Mouse (Mus musculus): ENCODE results near the gene Chst12.
"Not testable (repeated sequence)": the region's sequence is repeated elsewhere in the genome, so short reads cannot be mapped to it uniquely, and the experiment has no call there.

Chst12 gene

DNA sequence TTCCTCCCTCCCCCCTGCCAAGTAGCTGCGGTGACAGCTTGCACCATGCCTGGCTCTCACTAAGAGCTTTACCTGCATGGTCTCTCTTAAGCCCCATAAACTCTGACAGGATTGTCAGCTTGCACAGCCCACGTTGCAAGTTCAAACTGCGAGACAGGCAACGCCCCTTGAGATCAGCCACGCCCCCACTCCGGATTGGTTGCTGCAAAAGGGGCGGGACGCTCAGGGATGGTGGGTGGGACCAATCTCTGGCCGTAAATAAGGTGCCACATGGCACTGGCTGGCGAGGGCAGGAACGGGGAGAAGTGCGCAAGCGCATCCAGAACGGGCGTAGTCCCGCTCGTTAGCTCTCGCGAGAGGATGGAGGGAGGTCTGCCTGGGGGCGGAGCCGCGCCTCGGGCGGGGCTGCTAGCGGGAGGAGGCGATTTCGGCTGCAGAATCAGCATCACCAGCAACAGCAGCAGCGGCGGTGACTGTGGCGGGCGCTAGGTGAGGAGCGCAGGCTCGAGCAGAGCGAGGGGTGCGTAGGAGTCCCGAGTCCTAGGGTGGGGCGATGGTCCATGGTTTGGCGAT is at the start of gene Chst12:
Gene Chst12 (plus strand): TSS at position 343 of the 573 bp plus-strand sequence.
- in situ Hi-C loops (cut with MboI, MseI), result no loop called here

GRCm38 (mm10) chr5:140461476-140461875 is 43.9 kb upstream of the Chst12 start:
- in situ Hi-C loops (cut with MboI, MseI), result no loop called here

- in situ Hi-C loops (cut with MboI, MseI), result not testable (repeated sequence)
Observed at GRCm38 (mm10) chr5:140463151-140463550, 42.2 kb upstream of the Chst12 start.

DNA sequence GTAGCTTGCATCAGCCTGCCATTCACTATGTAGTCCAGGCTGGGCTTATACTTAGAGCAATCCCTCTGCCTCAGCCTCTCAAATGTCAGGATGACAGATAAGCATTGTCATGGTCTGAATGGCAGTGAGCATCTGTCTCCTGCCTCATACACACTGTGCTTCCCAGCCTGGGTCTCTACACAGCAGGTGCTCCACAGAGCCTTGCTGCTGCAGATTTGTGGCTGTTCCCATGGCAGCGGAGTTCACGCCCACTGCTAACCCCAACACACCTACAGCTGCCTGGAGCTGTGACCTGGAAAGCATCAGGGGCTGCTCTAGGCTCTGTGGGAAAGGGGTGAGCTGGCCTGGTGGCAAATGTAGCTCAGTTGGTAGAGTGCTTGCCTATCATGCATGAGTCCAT is 40.4 kb upstream of the Chst12 start:
- in situ Hi-C loops (cut with MboI, MseI), result loop anchor here (5.0 kb wide), 1 partner anchor 77 kb away; no protein-coding TSS in a partner anchor

GRCm38 (mm10) chr5:140472336-140472735 is 33.0 kb upstream of the Chst12 start:
- in situ Hi-C loops (cut with MboI, MseI), result no loop called here

- in situ Hi-C loops (cut with MboI, MseI), result no loop called here
Observed at GRCm38 (mm10) chr5:140481458-140481857, 23.9 kb upstream of the Chst12 start.

DNA sequence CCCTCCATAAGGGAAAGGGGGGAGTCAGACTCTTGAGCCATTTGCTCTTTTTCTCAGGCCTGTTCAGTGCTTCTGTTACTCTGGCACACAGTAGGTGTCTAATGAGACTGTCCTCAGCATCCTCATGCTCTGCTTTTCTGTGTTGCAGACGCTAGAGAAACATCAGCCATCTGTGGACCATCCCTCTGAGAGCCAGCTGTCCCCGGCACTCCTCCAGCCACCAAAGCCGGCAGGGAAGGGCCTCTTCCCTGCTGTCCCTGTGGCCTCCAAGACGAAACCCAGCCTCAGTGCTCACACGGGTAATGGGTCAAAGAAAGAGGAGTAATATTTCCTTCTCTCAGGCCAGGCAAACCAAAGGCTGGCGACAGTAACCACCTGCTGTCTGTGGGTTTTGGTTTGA is 14.2 kb upstream of the Chst12 start:
- in situ Hi-C loops (cut with MboI, MseI), result no loop called here

DNA sequence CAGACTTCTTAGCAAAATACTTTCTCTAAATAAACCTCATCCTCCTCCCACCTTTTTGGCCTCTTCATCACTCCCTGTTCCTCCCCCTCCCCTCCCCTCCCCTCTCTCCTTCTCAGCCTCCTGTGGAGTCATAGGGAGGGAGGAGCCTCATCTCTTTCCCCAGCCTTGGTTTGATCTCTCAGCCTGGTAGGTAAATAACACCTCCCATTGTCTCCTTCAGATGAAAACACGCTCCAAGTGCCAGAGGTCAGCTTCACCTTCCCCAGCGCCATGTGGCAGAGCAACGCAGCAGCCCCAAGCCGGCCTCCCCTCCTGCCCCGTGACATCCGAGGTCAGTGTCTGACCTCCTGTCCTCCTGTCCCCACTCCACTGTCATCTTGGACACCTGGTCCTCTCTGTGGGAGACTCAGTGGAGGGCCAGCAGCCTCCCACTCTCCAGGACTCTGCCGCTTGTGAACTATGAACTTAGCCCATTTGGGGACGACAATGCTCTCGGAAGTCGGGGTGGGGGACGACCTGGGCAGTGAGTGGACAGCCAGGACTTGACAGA is 12.6 kb upstream of the Chst12 start:
- in situ Hi-C loops (cut with MboI, MseI), result no loop called here

DNA sequence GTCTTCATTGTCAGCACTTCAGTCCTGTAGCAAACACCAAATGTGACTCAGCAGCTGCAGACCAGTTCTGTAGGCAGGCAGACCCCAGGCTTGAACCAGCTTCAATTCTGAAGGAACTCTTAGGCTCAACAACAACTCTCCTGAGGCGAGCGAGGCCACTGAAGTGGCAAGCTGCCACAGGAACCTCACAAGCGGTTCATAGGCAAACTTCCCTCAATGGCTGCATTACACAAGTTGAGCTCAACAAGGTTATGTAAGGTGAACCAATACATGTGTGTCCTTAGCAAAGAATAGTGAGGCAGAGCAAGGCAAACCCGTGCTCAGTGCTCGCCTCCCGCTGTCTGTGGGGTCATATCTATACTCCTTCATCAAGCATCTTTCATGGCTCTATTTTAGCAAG is 7.2 kb upstream of the Chst12 start:
- in situ Hi-C loops (cut with MboI, MseI), result no loop called here

- in situ Hi-C loops (cut with MboI, MseI), result loop anchor here (5.0 kb wide), 2 partner anchors 37 to 107 kb away; partner anchors contain the start of gene Lfng
Observed at GRCm38 (mm10) chr5:140500736-140501135, 4.6 kb upstream of the Chst12 start.

- in situ Hi-C loops (cut with MboI, MseI), result loop anchor here (5.0 kb wide), 2 partner anchors 35 to 105 kb away; partner anchors contain the start of gene Lfng
Observed at GRCm38 (mm10) chr5:140501982-140502836, 3.1 kb upstream of the Chst12 start.

- in situ Hi-C loops (cut with MboI, MseI), result loop anchor here (5.0 kb wide), 2 partner anchors 34 to 104 kb away; partner anchors contain the start of gene Lfng
Observed at GRCm38 (mm10) chr5:140502925-140503324, 2.4 kb upstream of the Chst12 start.

- in situ Hi-C loops (cut with MboI, MseI), result no loop called here
Observed at GRCm38 (mm10) chr5:140506096-140506794, 895 bp downstream of the Chst12 start.

DNA sequence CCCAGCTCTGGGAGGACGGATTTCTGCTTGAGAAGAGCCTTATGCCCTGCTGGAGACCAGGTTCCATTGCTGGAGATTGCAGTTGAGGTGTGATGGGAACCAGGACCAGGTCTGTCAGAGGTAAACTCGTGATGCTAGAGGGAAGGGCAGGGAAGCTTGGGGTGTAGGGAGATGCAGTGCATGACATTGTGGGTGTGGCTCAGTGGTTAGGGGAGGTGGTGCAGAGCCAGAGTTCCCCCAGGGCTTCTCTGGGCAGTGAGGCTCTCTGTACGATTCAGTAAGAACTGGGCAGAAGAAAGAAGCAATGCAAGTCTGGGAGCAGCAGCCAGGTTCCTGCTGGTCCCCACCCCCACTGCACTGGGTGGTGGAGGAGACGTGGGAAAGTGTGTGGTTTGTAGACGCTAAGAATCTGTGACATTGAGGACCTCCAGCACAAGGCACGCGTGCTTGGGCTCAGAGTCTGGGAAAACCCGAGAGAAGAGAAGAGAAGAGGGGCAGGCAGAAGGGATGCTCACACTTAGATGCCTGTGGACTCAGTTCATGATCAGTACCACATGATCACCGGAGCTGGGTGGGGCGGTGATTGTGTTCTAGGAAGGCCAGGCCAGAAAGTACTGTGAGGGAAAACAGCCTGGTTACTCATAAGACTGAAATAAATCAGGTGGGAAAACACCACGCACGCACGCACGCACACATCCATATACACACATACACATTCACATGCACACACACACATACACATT is 2.3 kb downstream of the Chst12 start:
- in situ Hi-C loops (cut with MboI, MseI), result no loop called here

DNA sequence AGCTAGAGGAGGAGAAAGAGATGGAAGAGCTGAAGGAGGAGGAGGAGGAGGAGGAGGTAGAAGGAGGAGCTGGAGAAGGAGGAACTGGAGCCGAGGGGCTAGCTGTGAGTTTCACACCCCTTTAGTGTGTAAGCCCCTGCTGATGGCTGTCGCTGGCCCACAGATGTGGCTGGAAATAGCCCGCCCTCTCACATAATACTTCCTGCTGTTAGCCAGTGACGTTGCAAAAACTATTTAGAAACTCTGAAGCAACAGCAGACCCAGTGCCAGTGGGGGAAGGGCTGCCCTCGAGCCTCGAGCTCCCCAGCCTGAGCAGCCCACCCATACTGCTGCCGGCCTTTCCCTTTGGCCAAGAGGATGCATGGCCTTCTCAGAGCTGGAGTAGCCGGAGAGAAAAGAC is 3.3 kb downstream of the Chst12 start:
- in situ Hi-C loops (cut with MboI, MseI), result no loop called here

DNA sequence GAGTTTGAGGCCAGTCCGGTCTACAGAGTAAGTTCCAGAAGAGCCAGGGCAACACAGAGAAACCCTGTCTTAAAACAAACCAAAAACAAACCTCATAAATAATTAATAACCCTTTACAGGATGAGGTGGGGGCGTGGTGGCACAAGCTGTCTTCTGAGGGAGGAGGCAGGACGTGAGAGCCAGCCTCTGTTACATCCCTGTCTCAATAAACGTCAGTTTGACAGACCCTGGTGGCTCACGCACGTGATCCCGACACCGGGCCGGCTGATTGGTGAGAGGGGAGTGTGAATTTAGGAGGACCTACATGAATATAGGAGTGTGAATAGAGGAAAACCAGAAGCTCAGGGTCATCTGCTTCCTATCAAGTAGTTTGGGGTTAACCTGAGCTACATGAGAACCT is 3.9 kb downstream of the Chst12 start:
- in situ Hi-C loops (cut with MboI, MseI), result no loop called here

DNA sequence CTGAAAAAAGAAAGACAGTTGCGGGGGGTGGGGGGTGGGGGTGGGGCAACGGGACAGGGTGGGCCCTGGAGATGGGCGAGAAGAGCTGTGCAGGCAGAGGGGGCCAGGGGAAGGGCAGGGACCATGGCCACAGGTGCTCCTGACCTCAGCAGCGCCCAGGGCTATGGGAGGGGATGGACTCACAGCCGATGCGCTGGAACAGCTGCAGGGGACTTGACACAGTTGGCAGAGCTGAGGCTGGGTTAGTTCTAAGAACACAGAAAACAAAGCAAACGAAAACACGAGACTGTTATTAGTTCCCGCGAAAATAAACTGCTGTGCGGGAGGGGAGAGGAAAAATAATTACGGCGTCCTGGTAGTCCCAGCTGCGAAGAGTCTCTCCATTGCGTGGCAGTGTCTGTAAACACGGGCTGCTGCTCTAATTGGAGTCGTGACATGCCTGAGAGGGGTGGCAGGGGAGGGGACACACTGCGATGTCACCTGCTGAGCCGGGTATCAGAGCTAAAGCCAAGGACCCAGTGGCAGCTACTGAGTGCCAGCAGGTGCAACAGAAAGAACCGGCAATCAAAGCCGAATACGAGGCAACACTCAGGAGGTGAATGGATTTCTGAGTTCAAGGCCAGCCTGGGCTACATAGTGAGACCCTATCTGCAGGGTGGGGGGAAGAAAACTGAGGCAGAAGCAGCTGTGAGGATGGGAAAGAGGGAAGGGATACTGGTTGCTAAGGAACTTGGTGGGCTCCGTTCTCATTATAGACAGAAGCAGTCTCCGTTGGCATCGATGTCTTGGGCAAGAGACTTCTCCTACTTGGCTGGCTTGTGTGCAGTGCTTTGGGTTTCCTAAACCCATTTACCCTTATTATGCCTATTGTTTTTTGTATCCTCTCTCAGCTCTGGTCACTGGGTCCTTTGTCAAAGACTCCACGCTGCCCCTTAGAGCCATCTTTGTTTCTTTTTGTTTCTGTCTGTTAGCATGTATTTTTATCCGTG is 5.0 kb downstream of the Chst12 start:
- in situ Hi-C loops (cut with MboI, MseI), result no loop called here

- in situ Hi-C loops (cut with MboI, MseI), result no loop called here
Observed at GRCm38 (mm10) chr5:140513921-140514320, 8.6 kb downstream of the Chst12 start.

GRCm38 (mm10) chr5:140514799-140515486 is 9.6 kb downstream of the Chst12 start:
- in situ Hi-C loops (cut with MboI, MseI), result no loop called here
